Mouse (Mus musculus) C2C12 (cell line): ENCODE results near the gene Tln1.

Experiments used
- CEBPB ChIP-seq: IDR thresholded peaks from one replicate; pipeline ENCODE4 v1.6.1; 2011; ENCODE audit warnings: low read depth, mild to moderate bottlenecking, control low read depth, moderate library complexity
- CTCF ChIP-seq: IDR thresholded peaks from one replicate; pipeline ENCODE4 v1.5.1; 2011; ENCODE audit not compliant: control insufficient read depth, insufficient read depth, insufficient read length
- MAX ChIP-seq: IDR thresholded peaks from one replicate; pipeline ENCODE4 v1.6.1; 2011; ENCODE audit warnings: mild to moderate bottlenecking, control low read depth

DNA sequence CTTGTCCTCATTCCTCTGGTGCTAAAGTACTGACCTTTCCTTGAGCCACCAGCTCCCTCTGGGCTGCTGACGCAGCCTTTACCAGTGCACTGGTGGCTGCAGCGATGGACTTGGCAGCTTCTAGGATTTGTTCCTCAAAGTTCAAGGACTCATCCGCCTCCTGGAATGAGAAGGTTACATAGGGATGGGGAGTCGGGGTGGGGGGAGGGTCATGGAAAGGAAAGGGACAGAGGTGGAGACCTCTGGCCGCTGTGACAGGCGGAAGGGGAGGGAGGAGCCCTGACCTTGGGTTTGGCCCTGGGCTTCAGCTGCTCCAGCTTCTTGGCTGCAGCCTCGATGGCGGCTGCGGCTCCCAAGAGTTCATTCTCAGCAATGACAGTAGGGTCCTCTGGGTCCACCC is 29.2 kb downstream of the Tln1 start:
- no peak for TF ChIP-seq CTCF
- no peak for TF ChIP-seq MAX
- TF ChIP-seq CEBPB: no peak
